Mouse (Mus musculus) CH12.LX (cell line): ENCODE data around the gene Lim2. TPM values are rescaled to one million over a fixed set of nuclear protein-coding genes. Genes with fewer than 3 reads are reported as not detected.

Experiments
- DNase-seq: peaks from one replicate; pipeline ENCODE4 v3.0.0-alpha.2; 2013; ENCODE audit errors: extremely low read depth
- H3K27ac ChIP-seq: 2 replicates; pipeline ENCODE4 v1.5.1; 2012; ENCODE audit warnings: low read depth, mild to moderate bottlenecking, control low read depth, moderate library complexity; ENCODE audit not compliant: insufficient read depth
- H3K27me3 ChIP-seq: replicated peaks from 2 replicates; pipeline ENCODE3; 2012; ENCODE audit warnings: inconsistent platforms
- H3K36me3 ChIP-seq, 2 experiments: replicated peaks in 1 of 2; 2 replicates each; pipeline versions ENCODE3 to v1.6.1; 2012; ENCODE audit warnings: inconsistent platforms in 1 of 2, low read length in 1 of 2, mild to moderate bottlenecking in 1 of 2, mixed read lengths in 1 of 2, moderate library complexity in 1 of 2; ENCODE audit not compliant: control insufficient read depth in 1 of 2, insufficient read depth in 1 of 2
- H3K4me1 ChIP-seq, 2 experiments: 2 replicates each; pipeline ENCODE4 v1.6.1; 2012; ENCODE audit warnings: inconsistent platforms in 1 of 2, moderate library complexity in 1 of 2; ENCODE audit not compliant: insufficient read depth in 2 of 2, control insufficient read depth in 1 of 2
- H3K4me2 ChIP-seq: 2 replicates; pipeline ENCODE4 v1.6.1; 2012; ENCODE audit warnings: low read depth, mild to moderate bottlenecking, control low read depth; ENCODE audit not compliant: poor library complexity, insufficient read depth, severe bottlenecking
- H3K4me3 ChIP-seq, 3 experiments: fragments of 150-350 bp in 1 of 3; sonication (generic) in 1 of 3; replicated peaks in 1 of 3; 2 replicates each; pipeline versions ENCODE3 to v1.5.1; 2011 to 2012; ENCODE audit warnings: low read depth in 2 of 3, low read length in 2 of 3, mild to moderate bottlenecking in 2 of 3, moderate library complexity in 2 of 3, control low read depth in 1 of 3, improper control_type of control experiment in 1 of 3, inconsistent platforms in 1 of 3, mixed read lengths in 1 of 3; ENCODE audit not compliant: poor library complexity in 1 of 3
- H3K79me2 ChIP-seq: replicated peaks from 2 replicates; pipeline ENCODE4 v1.6.1; 2012; ENCODE audit warnings: mild to moderate bottlenecking, moderate library complexity; ENCODE audit not compliant: control insufficient read depth, poor library complexity, insufficient read depth, severe bottlenecking; ENCODE audit errors: extremely low read depth
- H3K9ac ChIP-seq: 2 replicates; pipeline ENCODE4 v1.6.1; 2012; ENCODE audit warnings: low read depth, mild to moderate bottlenecking, control low read depth, moderate library complexity; ENCODE audit not compliant: insufficient read depth
- H3K9me3 ChIP-seq: replicated peaks from 2 replicates; pipeline ENCODE3; 2012; ENCODE audit warnings: low read length, inconsistent platforms, mixed read lengths
- CHD1 ChIP-seq: IDR thresholded peaks from 2 replicates; pipeline ENCODE4 v1.6.1; 2012; ENCODE audit warnings: low read depth, low read length, improper control_type of control experiment, inconsistent platforms
- CTCF ChIP-seq, 2 experiments: IDR thresholded peaks in 1 of 2; conservative IDR thresholded peaks in 1 of 2; 2 replicates each; pipeline ENCODE4 v1.5.1; 2011 to 2012; ENCODE audit warnings: low read depth in 2 of 2, low read length in 2 of 2, improper control_type of control experiment in 1 of 2, inconsistent platforms in 1 of 2, mild to moderate bottlenecking in 1 of 2, moderate library complexity in 1 of 2
- EP300 ChIP-seq: IDR thresholded peaks from 2 replicates; pipeline ENCODE4 v1.6.1; 2011; ENCODE audit warnings: low read length, improper control_type of control experiment
- ETS1 ChIP-seq: conservative IDR thresholded peaks from 2 replicates; pipeline ENCODE4 v1.6.1; 2012; ENCODE audit warnings: low read depth, mild to moderate bottlenecking, inconsistent platforms, low read length, improper control_type of control experiment, moderate library complexity
- GABPA ChIP-seq: IDR thresholded peaks from 2 replicates; pipeline ENCODE4 v1.6.1; 2012; ENCODE audit warnings: low read depth, low read length, improper control_type of control experiment, inconsistent platforms; ENCODE audit not compliant: insufficient replicate concordance
- JUN ChIP-seq: IDR thresholded peaks from 2 replicates; pipeline ENCODE4 v1.6.1; 2011; ENCODE audit warnings: low read depth, mild to moderate bottlenecking, low read length, improper control_type of control experiment, moderate library complexity; ENCODE audit not compliant: insufficient read depth
- JUND ChIP-seq: conservative IDR thresholded peaks from 2 replicates; pipeline ENCODE4 v1.6.1; 2011; ENCODE audit warnings: low read depth, low read length, improper control_type of control experiment
- MAFK ChIP-seq: IDR thresholded peaks from 2 replicates; pipeline ENCODE4 v1.6.1; 2011; ENCODE audit warnings: low read length, improper control_type of control experiment; ENCODE audit not compliant: insufficient replicate concordance
- MEF2A ChIP-seq: IDR thresholded peaks from 2 replicates; pipeline ENCODE4 v1.6.1; 2014; ENCODE audit warnings: low read depth, mild to moderate bottlenecking, inconsistent platforms, low read length, improper control_type of control experiment, borderline replicate concordance
- MYC ChIP-seq: IDR thresholded peaks from 2 replicates; pipeline ENCODE4 v1.6.1; 2011; ENCODE audit warnings: low read depth, mild to moderate bottlenecking, improper control_type of control experiment, low read length
- NELFE ChIP-seq: IDR thresholded peaks from 2 replicates; pipeline ENCODE4 v1.6.1; 2011; ENCODE audit warnings: low read depth, low read length, improper control_type of control experiment
- POLR2AphosphoS2 ChIP-seq: IDR thresholded peaks from 2 replicates; pipeline ENCODE4 v1.6.1; 2011; ENCODE audit warnings: low read depth, low read length, improper control_type of control experiment
- RAD21 ChIP-seq: IDR thresholded peaks from 2 replicates; pipeline ENCODE4 v1.6.1; 2011; ENCODE audit warnings: low read depth, mild to moderate bottlenecking, low read length, improper control_type of control experiment, moderate library complexity
- RCOR1 ChIP-seq: conservative IDR thresholded peaks from 2 replicates; pipeline ENCODE4 v1.6.1; 2012; ENCODE audit warnings: low read depth, mild to moderate bottlenecking, inconsistent platforms, low read length, improper control_type of control experiment
- SMC3 ChIP-seq: IDR thresholded peaks from 2 replicates; pipeline ENCODE4 v1.6.1; 2011; ENCODE audit warnings: low read depth, low read length, improper control_type of control experiment
- USF2 ChIP-seq: conservative IDR thresholded peaks from 2 replicates; pipeline ENCODE4 v1.6.1; 2011; ENCODE audit warnings: low read depth, low read length, improper control_type of control experiment
- ZC3H11A ChIP-seq: IDR thresholded peaks from 2 replicates; pipeline ENCODE4 v1.6.1; 2012; ENCODE audit warnings: low read depth, mild to moderate bottlenecking, inconsistent platforms, low read length, improper control_type of control experiment
- ZMIZ1 ChIP-seq: IDR thresholded peaks from 2 replicates; pipeline ENCODE4 v1.6.1; 2012; ENCODE audit warnings: low read depth, mild to moderate bottlenecking, inconsistent platforms, low read length, improper control_type of control experiment
- dilution Hi-C: fragments of 300-500 bp; cut with MboI; formaldehyde crosslinking; loops from 2 replicates; pipeline ENCODE4 v1.14.3; 2020; ENCODE audit warnings: low sequenced_read_pairs; ENCODE audit not compliant: extremely low pct_unique_long_range_greater_than_20kb, extremely low pct_ligation_motif_present
- in situ Hi-C: fragments of 300-500 bp; cut with MboI; formaldehyde crosslinking; loops from 3 replicates; pipeline ENCODE4 v1.14.3; 2019; ENCODE audit warnings: low sequenced_read_pairs, low pct_ligation_motif_present, low pct_unique_long_range_greater_than_20kb, mixed read lengths
- polyA plus RNA-seq: library from polyadenylated mRNA; unstranded; fragments of >175 nt; gene quantifications from 2 replicates; pipeline ENCODE4 v1.2.1, GENCODE M21; 2012; ENCODE audit warnings: low read depth; ENCODE audit not compliant: insufficient read length
- total RNA-seq, 2 experiments: library from RNA; depleted of rRNA; stranded (reverse); fragments of 300-350 nt in 1 of 2; fragments of >200 nt in 1 of 2; gene quantifications; 2 replicates each; pipeline ENCODE4 v1.2.3; 2012 to 2014

Gene Lim2
- total and polyA plus RNA-seq, 3 experiments = 0.10 TPM; not detected in 2

- no peaks in the 10 kb centered on the region for H3K27me3 ChIP-seq
- H3K4me3 ChIP-seq = no peak overlapping the region
- H3K4me2 ChIP-seq = no peak overlapping the region
- H3K36me3 ChIP-seq = no peaks in the 10 kb centered on the region
- peaks cover 0 to 4% of the 10 kb centered on the region in 2 experiments; a peak in 2 of 4 replicates for H3K4me1 ChIP-seq
- DNase-seq = peak; percentile 61
- TF ChIP-seq RAD21 (peak; percentile 66), CTCF (conservative IDR thresholded peaks at IDR 0.05 in 1 of 2, IDR thresholded peaks at IDR 0.05 in 1 of 2; ENCODE audit: low read depth in 2 of 2, low read length in 2 of 2) (peak; percentile 67 to 72), USF2 (no peak), ZMIZ1 (no peak), NELFE (no peak), JUN (no peak), RCOR1 (no peak), ZC3H11A (peak; percentile 31), MAFK (no peak), GABPA (no peak), POLR2AphosphoS2 (no peak), SMC3 (peak; percentile 69), EP300 (no peak)
- TF ChIP-seq, all 38 proteins: peak for 4
- dilution Hi-C loops = no loop called here
- Histone ChIP-seq H3K9ac (no peak overlapping the region), H3K9me3 (no peaks in the 10 kb centered on the region), H3K27ac (no peak overlapping the region), H3K79me2 (no peaks in the 10 kb centered on the region)
- in situ Hi-C loops = no loop called here
Measured at GRCm38 (mm10) chr7:43470373-43470772, 42.9 kb downstream of the Lim2 start.

DNA sequence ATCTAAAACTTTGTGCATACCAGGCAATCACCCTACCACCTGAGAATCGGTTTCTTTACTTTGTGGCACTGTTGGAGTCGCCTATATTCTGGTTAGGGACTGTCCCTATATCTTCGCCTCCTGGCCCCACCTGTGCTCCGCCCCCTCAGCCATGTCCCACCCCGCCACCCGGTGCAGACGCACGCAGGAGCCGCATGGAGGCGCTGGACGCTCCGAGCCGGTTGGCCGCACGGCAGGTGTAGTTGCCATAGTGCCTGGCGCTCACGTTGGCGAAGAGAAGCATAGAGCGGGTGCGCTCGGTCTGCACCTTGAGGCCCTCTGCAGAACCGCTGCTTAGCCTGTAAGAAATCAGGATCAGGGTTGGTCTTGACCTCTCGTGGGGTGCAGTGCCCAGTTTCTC, 48.2 kb downstream of the Lim2 start:
- no peak for DNase-seq
- dilution Hi-C loops (no loop called here), in situ Hi-C loops (loop anchor here (25.0 kb wide), 1 partner anchor 312 kb away; the partner anchor contains the start of genes Klk10, Klk8 and Klk9)

DNA sequence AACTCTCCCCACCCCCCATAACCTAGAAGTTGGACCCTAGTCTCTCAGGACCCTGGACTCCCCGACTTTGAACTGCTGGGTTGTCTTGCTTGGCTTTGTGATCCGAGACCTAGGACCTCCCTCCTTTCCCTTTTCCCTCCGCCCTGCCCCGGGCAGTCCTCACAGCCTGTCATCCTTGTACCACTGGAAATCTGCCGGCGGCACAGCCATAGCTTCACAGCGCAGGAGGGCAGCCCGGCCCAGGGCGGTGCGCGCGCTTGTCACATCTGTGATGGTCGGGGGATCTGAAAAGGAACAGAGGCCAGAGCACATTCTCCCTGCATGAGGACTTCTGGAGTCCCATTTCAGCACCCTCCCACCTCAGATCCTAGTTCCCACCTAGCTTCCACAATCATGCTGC, 48.9 kb downstream of the Lim2 start:
- dilution Hi-C loops (no loop called here), in situ Hi-C loops (loop anchor here (25.0 kb wide), 1 partner anchor 311 kb away; the partner anchor contains the start of genes Klk10, Klk8 and Klk9)
- no peak for DNase-seq
- Histone ChIP-seq H3K27ac (no peak overlapping the region), H3K79me2 (no peaks in the 10 kb centered on the region), H3K27me3 (peaks cover 25% of the 10 kb centered on the region), H3K9me3 (no peaks in the 10 kb centered on the region), H3K9ac (no peak overlapping the region), H3K36me3 (no peaks in the 10 kb centered on the region), H3K4me2 (no peak overlapping the region)
- no peak for TF ChIP-seq CHD1
- TF ChIP-seq JUND = no peak
- TF ChIP-seq, all 38 proteins: peak for 0
- Histone ChIP-seq H3K4me1 (peaks cover 15 to 22% of the 10 kb centered on the region in 2 experiments), H3K4me3 (no peak overlapping the region)

More for the DNA sequence above, 48.2 kb downstream of the Lim2 start:
- H3K36me3 ChIP-seq = no peaks in the 10 kb centered on the region
- peaks cover 13 to 22% of the 10 kb centered on the region in 2 experiments for H3K4me1 ChIP-seq
- H3K4me2 ChIP-seq = no peak overlapping the region
- H3K9me3 ChIP-seq = no peaks in the 10 kb centered on the region
- TF ChIP-seq MYC (no peak), MEF2A (no peak), EP300 (no peak), ETS1 (no peak)
- no peaks in the 10 kb centered on the region for H3K79me2 ChIP-seq
- peaks cover 21% of the 10 kb centered on the region for H3K27me3 ChIP-seq
- H3K4me3 ChIP-seq = no peak overlapping the region
- H3K9ac ChIP-seq = no peak overlapping the region
- no peak overlapping the region for H3K27ac ChIP-seq
